Mouse (Mus musculus) kidney, adult 18-20 months (tissue): ENCODE data around the gene Gdf7.

ENCODE experiments used
- DNase-seq: peaks from one replicate; pipeline ENCODE4 v3.0.0; 2021

Gene Gdf7

DNA sequence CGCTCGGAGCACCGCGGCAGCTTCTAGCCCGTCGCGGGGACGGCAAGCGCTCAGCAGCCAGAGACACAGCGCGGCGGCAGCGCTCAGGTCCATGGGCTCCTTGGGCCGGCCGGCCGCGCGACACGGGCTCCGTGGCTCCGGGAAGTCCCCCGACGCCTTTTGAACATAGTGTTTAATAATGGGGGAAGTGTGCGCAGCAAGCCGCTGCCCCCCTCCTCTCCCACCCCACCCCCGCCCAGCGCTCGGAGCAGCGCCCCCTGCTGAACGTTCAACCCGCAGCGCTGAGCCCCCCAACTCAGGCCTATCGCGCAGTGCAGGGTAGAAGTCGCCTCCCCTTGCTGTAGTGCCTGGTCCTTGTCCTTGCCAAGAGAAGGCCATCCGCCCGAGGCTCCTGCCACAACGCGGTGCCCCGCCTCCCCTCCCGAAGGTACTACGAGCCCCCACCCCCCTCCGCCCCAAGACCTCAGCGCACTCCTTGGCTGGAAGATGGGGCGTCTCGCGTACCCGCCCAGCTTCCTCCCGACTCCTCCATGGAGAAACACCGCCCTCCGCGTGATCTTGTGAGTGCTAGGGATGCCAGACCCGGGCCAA lies at the start of gene Gdf7:
Gene Gdf7, minus strand, starts transcription at position 114 of the 591 bp plus-strand sequence.
- no peak for DNase-seq

DNA sequence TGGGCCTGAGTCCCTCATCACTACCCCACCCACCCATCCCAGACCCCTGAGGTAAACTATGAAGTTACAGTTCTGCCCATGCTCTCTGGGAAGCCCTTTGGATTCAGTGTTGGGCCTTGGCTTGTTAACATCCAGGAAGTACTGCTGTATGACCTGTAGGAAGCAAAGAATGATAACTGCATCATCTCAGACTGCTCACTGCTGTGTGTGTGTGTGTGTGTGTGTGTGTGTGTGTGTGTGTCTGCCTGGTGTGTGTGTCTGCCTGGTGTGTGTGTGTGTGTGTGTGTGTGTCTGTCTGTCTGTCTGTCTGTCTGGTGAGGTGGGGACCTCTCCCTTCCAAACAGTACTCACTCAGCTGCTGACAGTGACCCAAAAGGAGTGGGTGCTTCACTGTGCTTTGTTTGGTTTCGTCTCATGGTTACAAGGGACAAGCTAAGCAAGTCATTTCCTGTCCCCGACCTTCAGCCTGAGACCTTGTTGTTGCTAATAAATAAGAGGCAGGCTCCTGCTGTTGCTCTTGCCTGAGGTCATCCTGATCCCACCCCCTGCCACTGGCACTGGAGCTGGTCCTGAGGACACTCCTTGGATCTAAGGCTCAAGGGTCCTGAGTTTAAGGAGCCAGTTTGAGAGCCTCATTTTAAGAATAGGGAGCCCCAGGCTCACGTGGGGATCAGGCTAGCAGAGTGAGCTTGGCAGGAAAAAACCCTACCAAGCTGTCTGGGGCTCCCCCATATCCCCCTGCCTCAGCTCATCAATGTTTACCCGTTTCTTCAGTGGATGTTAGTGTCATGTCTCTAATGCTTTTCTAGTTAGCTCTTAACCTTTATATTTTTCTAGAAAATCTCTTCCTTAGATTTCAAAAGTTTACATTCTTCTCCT lies 49.5 kb upstream of the Gdf7 start:
- no peak for DNase-seq

DNA sequence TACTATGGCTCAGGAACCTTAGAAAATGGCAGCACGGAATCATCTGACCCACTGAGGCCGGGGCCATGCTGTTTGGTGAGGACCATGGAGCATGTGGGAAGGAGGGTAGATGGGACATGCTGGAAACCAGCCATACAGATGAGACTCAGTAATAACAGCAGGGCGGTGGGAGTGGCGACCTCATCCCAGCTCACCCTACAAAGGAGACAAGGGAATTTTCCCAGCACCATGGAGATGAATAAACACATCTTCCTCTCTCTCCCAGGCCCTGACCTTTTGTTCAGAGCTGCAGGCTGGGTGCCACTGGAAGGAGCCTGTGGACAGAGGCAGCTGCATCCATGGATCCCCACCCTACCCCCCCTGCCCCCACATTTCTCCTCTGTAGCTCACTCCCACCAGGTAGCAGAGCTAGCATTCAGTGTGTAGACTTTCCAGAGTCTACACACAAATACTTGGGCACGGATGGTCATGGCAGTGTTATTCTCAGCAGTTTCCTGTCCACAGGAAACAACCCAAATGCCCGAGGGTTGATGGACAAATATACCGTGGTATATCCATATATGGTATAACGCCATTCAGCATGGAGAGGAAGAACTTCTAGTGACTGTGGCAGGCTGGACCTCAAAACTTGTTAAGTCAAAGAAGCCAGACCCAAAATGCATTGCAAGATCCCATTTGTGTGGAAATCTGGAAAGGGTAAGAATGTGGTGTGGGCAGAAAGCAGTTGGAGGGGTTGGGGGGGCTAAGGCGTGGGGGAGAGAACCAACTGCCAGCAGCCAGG lies 47.2 kb upstream of the Gdf7 start:
- no peak for DNase-seq

DNA sequence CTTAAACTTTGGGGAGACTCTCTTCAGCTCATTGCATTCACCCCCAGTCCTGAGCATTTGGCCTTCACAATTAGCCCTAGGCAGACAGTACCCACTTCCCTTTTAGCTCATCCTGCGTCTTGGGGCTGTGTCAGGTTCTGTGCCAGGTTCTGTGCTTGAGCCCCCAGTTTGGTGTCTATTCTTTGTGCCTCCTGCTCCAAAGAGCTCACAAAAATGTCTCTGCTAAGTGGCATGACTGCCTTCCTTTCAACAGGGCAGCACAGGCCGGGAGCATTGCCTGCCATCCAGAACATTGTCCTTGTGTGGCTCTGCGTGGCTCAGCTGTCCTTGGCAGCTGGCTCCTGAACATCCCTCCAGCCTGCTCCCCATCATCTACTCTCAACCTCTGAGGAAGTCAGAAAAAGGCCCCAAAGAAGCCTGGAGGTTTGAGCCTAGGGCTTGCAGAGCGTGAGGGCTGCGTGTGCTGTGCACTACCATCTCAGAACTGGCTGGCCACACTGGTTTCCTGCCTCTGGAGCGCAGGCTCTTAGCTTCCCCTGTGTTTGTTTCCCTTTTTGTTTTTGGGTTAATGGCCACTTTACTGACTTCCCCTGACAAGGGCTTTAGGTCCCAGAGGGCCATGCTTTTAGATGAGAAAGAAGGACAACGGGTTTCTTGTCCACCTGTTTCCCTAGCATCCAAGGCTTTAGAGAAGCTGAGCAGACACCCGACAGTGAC lies 46.1 kb upstream of the Gdf7 start:
- no peak for DNase-seq

DNA sequence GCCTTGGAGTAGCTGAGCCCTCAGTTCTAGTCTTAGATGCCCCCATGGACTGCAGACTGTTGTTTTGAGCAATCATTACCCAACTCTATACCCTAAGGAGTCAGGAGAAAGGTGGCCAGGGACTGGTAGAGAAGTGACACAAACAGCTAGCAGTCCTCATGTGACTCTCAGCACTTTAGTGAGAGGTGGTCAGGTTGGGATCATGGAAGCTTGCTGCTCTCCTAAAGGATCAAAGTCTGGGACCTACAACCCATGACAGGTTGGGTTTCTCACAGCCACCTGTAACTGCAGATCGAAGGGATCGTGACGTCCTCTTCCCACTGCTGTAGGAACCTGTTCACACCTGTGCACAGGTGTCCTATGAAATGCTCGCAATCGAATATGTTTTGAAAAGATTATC lies 43.8 kb upstream of the Gdf7 start:
- no peak for DNase-seq

DNA sequence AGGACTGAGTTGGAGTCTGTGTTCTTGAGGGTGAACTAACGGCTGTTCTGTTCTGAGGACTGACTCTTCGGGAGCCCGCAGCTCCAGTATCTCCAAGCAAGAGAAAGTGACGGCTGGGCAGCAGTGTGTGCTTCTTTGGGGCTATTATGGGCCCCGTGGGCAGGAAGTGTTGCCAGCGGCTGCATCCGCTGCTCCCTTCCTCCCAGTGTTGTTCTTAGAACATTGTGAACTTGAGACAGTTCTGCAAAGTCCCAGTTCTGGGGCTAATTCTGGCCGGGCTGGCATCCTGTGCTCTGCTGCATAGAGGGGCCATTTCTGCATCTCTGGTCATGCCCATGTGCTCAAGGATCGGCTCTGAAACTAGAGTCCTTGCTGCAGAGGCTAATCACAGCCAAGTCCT lies 43.1 kb upstream of the Gdf7 start:
- peak; percentile 61 for DNase-seq

DNA sequence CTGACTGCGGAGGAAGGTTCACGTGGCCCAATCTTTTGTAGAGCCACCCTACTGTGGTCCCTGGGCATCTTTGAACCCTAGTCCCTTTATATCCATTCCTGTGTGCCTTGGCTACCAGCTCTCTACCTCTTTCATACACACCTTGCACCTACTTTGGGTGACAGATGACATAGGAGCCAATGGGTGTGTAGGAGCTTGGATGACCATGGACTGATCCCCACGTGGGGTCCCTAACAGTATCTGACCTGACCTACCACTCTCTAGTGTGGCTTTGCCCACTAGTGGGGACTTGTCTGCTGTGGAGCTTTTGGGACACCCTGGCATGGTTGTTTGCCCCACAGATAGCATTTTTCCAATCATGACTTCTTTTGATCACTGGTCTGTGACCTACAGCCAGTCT lies 41.6 kb upstream of the Gdf7 start:
- DNase-seq = no peak

DNA sequence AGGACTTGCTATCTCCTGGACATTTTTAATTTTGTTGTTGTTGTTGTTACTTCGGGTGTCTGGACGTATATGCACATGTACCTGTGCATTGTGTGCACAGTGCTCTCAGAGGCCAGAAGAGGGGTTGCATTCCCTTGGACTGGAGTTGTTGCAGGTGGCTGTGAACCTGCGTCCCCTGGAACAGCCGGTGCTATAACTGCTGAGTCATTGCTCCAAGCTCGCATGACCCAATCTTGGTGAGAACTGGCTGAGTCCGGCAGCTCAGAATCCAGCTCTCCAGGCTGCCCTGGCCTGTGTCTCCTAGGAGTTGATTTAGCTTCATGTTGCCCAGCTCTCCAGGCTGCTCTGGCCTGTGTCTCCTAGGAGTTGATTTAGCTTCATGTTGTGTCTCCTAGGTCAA lies 39.3 kb upstream of the Gdf7 start:
- DNase-seq = no peak

DNA sequence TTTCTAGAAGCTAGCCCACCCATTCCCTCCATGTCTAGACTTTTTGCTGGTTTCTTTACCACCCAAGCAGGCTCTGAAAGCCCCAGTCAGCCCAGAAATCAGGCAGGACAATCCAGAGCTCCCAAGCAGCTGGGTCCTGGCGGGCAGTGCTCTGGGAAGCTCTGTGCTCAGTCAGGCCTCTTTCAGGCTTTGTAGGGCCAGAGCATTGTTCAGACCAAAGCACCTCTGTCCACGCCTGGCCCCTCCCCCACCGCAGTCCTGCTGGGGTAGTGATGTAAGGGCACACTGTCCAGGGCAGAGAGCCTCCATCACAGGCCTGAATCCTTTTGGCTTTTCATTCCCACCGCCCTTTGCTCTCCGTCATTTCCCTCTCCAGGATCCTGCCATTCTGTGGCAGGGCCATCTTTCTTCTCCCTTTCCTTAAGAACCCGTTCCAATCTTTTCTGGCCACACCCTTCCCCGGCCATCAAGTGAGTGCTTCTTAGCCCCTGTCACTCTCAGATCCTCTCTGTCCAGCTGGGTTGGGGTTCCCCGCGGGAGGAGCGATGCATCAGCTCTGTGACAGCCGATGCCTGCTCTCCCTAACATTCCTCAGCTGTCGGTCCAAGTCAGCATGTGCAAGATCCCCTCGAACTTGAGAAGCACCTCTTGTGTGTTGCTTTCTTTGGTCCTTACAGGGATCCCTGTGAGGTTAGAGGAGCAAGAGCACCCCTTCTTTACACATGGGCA lies 38.0 kb upstream of the Gdf7 start:
- DNase-seq = no peak

DNA sequence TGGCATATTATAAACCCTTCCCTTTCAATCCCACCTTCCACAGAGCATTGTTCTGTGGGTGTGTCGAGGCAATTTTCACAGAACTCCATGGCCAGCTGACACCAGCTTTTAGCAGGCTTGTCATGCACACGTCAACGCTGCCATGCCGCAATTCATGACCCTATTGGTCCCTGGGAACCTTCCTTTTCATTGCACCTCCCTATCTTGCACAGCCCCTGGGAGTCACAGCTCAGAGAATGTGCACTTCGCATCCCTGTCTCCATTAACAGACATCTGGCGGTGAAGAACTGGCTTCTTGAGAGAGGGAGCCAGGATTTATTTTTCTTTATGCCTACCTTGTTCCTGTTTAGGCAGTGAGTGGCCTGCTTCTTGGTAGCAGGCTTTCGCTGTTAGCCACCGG lies 37.2 kb upstream of the Gdf7 start:
- no peak for DNase-seq

DNA sequence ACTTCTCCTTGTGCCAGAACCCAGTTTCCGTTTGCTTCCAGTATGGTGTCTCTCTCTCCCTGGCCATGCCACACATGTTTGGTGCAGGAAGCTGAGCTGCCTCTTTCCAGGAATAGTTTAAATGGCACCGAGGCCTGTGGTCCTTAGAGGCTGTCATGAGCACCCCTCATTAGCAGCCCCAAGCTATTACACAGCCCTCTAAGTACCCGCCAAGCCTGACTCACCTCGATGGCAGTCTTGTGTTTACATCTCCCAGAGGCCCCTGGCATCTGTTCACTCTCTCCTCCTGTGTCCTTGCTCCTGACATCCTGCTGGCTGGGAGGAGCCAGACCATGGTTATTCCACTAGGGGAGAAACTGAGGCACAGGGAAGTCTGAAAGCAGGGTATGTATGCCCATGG lies 36.7 kb upstream of the Gdf7 start:
- no peak for DNase-seq

DNA sequence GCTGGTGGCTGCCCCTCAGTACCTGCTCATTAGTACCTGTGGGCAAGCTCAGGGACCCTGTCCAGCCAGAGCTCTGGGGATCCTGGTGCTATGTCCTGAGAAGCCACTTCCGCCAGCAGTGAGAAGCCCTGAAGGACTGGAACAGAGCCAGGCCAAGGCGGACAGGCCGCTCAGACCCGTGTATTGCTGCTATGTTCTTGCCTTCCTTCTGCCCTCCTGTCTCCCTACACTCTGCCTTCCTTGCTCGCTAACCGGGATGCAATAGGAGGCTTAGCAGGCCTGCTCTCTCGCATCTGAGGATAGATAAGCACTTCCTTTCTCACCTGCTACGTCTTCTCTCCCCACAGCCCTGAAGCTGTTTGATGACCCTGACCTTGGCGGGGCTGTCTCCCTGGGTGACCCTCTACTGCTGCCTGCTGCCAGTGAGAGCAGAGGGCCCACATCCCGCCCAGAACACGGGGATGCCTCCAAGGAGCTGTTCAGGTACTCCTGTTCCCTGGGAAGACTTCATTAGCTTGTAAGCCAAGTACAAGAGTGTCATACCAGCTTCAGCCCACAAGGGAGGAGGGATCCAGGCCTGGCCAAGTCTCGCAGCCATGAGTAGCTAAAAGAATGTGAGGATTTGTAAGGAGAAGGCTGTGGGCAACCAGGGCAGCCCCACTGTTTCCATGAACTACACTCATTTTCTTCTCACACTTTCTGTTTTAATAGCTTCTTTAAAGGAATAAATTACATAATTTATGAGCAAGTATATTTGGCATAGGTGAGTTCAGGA lies 35.7 kb upstream of the Gdf7 start:
- DNase-seq = no peak

DNA sequence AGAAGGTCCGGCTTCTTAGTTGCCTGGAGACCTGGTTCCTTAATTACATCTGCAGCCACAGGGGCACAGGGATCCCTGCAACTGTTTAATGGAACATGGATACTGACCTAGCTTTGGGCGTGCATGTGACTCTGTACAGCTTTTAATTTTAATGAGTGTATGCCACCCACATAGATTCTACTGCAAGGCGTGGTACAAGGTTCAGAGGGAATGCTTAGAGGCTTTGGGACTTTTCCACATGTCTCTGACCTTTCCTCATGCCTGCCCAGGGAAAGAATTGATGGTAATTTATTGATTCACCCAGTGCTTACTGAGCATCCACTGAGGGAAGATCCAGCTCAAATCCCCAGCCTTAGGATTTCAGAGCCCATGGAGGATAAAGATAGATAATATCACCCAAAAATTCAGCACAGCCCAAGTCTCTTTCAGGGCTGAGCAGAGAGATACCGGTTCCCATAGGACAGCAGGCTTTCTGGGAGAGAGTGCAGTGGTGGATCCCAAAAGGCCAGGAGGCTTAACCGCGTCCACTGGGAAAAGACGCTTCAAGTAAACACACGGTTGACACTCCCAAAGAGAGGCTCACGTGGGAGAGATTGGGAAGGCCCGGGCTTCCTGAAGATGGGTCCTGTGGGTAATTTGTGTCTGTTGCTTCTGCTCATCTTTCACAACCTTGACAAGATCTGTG lies 35.0 kb upstream of the Gdf7 start:
- DNase-seq = no peak

DNA sequence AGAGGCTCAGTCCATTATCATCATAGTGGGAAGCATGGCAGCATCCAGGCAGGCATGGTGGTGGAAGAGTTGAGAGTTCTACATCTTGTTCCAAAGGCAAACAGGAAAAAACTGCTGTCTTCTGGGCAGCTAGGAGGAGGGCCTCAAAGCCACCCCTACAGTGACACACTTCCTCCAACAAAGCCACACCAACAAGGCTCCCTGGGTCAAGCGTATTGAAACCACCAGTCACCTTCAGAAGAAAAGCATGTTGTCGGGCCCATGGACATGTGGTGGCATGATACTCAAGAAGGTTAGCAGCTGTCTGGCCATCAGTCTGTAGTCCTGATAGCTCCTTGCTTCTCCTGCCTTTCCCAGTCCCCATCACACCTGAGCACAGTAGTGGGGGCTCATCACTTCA lies 33.7 kb upstream of the Gdf7 start:
- DNase-seq = no peak

DNA sequence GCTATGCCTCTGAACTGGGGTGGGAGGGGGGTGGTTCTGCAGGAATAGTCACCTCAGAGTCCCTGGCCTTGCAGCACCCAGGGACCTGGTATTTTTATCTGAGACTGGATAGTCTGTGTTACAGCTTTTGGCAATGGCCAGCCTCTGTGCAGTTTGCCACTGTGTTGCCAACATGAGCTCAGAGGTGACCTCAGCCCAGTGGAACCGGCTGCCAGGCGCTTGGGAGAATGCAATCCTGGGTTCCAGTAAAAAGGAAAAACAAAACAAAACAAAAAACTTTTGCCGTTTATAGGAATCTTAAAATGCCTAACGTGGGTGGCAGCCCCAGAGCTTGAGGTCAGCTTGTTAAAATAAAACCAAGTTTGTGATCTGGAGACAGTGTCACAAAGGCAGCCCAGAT lies 32.5 kb upstream of the Gdf7 start:
- peak; percentile 54 for DNase-seq

DNA sequence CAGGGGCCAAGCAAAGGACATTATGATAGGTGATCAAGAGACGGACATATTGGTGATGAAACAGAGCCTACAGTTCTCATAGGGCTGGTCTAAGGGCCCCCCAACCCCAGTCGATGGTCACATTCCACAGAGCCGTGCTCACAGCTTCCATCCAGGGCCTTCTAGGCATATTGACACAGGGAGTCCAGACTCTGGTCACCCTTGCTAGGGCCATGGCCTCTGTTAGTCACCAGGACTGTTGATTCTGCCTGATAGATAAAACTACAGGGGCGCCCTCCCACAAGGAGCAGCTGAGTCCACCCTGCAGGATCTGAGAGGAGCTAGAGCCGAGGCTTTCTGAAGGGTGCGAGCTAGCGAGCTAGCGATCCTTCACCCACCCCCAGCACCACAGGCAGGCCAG lies 31.9 kb upstream of the Gdf7 start:
- DNase-seq = no peak

DNA sequence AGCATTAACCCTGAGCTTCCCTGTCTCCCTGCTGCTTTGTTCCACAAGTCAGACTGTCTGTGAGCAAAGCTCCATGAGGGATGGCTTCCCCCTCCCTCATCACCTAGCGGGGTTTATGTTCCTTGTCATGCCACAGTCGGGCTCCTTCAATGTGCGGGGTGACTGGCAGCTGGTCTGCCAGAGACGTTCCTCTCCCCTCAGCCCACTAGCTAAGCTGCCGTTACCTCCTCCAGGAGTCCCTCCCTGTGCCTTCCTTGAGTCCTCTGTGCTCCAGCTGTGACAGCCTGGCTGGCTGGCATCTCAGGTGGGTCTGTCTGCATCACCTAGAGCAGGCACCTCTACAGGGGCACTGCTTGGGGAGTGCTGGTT lies 30.4 kb upstream of the Gdf7 start:
- DNase-seq = no peak

DNA sequence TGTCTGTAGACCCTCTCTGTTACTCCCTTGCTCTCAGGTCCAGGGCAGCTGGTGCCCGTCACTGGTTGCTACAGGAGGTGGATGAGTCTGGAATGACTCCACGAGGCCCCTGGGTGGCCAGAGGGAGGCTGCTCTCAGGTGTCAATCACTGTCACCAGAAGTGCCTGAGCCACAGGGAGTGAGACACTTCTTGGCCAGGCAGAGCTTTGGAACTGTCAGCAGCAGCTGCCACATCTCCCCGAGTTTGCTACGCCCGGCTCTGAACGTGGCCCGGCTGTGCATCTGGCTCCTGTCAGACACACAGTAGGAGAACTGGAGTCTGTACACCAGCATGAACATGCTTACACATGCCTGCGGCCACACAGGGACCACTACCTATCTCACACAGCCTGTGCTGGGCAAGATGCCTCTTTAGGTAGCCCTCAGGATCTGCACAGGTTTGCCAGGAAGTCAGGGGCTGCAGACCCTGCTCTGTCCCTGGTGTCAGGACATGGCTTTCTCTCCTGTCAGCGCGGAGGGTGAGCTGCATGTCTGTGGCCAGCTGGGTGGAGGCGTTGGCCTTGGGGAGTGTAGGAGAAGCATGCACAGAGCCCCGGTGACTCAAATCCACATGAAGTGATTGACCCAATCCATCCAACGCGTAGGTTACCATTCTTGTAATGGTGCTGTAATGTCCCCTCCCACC lies 29.9 kb upstream of the Gdf7 start:
- no peak for DNase-seq

DNA sequence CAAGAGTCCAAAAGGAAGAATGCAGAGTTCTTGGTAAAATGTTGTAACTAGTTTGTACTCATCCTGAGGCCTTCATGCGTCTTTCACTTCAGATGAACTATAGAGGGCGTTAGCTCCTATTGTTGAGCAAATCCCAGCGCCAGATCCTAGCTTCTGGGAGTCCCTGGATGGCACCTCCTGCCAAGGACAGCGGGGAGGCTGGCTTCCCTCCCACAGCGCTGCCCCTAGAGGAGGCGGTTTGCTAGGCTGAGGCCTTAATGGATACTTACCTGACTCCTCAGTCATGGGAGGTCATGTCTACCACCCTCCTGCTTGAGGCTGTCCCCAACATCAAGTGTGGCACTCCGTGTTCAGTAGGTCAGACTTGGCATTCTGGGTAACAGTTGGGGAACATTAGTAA lies 27.5 kb upstream of the Gdf7 start:
- DNase-seq = no peak

DNA sequence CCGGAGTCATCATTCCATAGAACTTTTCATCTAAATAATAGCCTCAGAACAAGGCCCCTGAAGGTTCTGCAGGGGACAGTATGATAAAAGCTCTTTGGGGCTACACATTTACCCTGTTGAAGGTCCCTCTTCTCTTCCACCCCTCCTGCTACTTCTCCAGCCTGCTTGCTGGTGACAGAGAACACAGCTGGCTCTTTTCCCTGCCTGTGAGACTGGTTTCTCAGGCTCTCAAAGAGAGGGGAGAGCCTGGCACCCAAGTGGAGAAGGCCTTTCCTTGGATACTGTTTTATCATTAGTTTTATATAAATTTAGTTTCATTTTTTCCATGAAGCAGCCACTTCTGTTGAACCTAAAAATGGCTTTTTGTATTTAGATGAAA lies 25.9 kb upstream of the Gdf7 start:
- DNase-seq = no peak
